Mouse (Mus musculus): Measurements from ENCODE around the gene Tmem63b. TPM values are rescaled to one million over a fixed set of nuclear protein-coding genes. Genes with fewer than 3 reads are reported as not detected.

Gene Tmem63b
- total RNA-seq, 1 experiment, result 89.1 TPM

DNA sequence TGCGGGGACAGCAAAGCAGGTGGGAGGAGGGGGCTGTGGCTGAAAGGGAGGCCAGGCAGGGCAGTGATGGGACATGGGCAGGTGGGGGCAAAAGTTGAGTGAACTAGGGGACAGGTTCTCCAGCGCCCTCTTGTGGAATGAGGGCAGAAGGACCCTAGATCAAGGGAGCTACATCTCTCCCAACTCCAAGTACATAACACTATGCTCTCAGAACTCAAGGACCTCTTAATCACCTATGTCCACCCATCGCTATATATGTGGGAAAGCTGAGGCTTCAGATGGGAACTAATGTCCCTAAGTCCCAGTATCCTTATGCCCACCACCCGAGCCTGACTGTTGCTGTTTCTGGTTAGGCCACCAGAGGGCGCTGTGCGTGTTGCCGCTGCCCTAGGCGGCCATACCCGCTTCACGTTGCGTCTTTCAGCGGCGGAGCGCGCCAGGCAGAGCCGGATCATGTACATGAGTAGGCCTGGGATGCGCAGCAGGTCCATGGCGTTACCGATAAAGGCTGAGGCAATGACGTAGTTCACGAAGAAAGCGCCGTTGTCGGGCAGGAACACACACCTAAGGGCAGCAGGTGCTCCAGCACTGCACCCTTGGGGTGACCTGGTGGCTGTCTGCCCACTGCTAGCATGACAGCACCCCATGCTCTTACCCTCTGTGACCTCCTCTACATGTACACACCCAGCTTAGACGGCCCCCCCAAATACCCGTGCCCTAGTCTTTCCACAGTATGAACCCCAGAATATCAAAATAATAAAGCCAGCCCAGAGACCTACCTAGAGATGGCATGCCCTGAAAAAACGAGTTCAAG, 23.4 kb downstream of the Tmem63b start:
- peaks cover 38% of the 10 kb centered on the region for H3K36me3 ChIP-seq (ENCODE audit: control insufficient read depth, insufficient read depth, low read length, poor library complexity, severe bottlenecking)
- in situ Hi-C loops (cut with MboI; ENCODE audit: low sequenced_read_pairs in 2 of 2, unreplicated experiment in 2 of 2), result no loop called here
- no peaks in the 10 kb centered on the region for H3K9me3 ChIP-seq (ENCODE audit: control insufficient read depth, insufficient read depth, low read depth, low read length)
- no peak overlapping the region for H3K27ac ChIP-seq (ENCODE audit: insufficient read depth, low read depth, low read length, poor library complexity, severe bottlenecking)
- peak; percentile 70 for DNase-seq (ENCODE audit: low read depth, low spot score)
- peak overlapping the region; percentile 33; the same call in 1 of the 2 replicates for H3K9ac ChIP-seq (ENCODE audit: insufficient read depth, low read depth, low read length, poor library complexity, severe bottlenecking)
- no peak overlapping the region for H3K4me3 ChIP-seq (ENCODE audit: insufficient read depth in 1 of 2, low read depth in 1 of 2, low read length in 2 of 2, poor library complexity in 1 of 2, severe bottlenecking in 1 of 2)
- TF ChIP-seq ZC3H11A (IDR thresholded peaks at IDR 0.05; ENCODE audit: borderline replicate concordance, low read depth, low read length) (0 out of 2 replicates have a peak, but pooled peaks have one; percentile 17), ZNF384 (IDR thresholded peaks at IDR 0.05; ENCODE audit: low read depth, low read length) (no peak), CHD2 (IDR thresholded peaks at IDR 0.05; ENCODE audit: low read depth, low read length) (no peak), HCFC1 (IDR thresholded peaks at IDR 0.05; ENCODE audit: borderline replicate concordance, insufficient read depth, low read length) (no peak), MAFK (IDR thresholded peaks at IDR 0.05; ENCODE audit: insufficient read depth, low read depth, low read length) (no peak)
- H3K4me1 ChIP-seq (ENCODE audit: control insufficient read depth in 2 of 2, insufficient read depth in 2 of 2, low read length in 2 of 2, poor library complexity in 1 of 2), result peaks cover 0 to 26% of the 10 kb centered on the region in 2 experiments; a peak in 2 of 4 replicates

DNA sequence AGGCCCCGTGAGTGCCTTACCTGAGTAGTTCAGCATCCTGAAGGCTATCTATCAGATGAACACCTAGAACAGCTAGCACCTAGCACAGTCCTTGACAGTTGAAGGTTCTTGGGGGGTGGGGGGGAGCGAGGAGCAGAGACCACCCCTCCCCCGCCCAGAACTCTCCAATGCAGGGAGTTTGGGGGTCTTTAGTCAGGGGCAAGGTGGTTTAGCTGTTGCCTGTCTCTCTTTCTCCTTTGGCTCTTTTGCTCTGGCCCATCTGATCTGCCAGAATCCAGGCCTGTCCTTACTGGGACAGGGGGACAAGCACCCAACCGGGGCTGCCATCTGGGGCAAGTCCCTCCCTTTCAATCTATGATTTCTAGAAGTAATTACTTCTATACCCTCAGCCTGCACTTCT, 27.5 kb downstream of the Tmem63b start, which contains the start of gene Capn11:
Gene Capn11 (minus strand): TSS at position 101 of the 400 bp plus-strand sequence.
- TF ChIP-seq ZC3H11A (IDR thresholded peaks at IDR 0.05; ENCODE audit: borderline replicate concordance, low read depth, low read length) (no peak), HCFC1 (IDR thresholded peaks at IDR 0.05; ENCODE audit: borderline replicate concordance, insufficient read depth, low read length) (no peak), MAFK (IDR thresholded peaks at IDR 0.05; ENCODE audit: insufficient read depth, low read depth, low read length) (no peak), CHD2 (IDR thresholded peaks at IDR 0.05; ENCODE audit: low read depth, low read length) (no peak), ZNF384 (IDR thresholded peaks at IDR 0.05; ENCODE audit: low read depth, low read length) (no peak)
- Histone ChIP-seq H3K9me3 (ENCODE audit: control insufficient read depth, insufficient read depth, low read depth, low read length) (no peaks in the 10 kb centered on the region), H3K4me1 (ENCODE audit: control insufficient read depth in 2 of 2, insufficient read depth in 2 of 2, low read length in 2 of 2, poor library complexity in 1 of 2) (peaks cover 0 to 10% of the 10 kb centered on the region in 2 experiments; a peak in 2 of 4 replicates), H3K36me3 (ENCODE audit: control insufficient read depth, insufficient read depth, low read length, poor library complexity, severe bottlenecking) (peaks cover 15% of the 10 kb centered on the region; the same call in 1 of the 2 replicates), H3K27ac (ENCODE audit: insufficient read depth, low read depth, low read length, poor library complexity, severe bottlenecking) (no peak within 1 kb of the TSS), H3K4me3 (ENCODE audit: insufficient read depth in 1 of 2, low read depth in 1 of 2, low read length in 2 of 2, poor library complexity in 1 of 2, severe bottlenecking in 1 of 2) (no peak within 1 kb of the TSS), H3K9ac (ENCODE audit: insufficient read depth, low read depth, low read length, poor library complexity, severe bottlenecking) (no peak within 1 kb of the TSS)
- DNase-seq (ENCODE audit: low read depth, low spot score), result no peak
- in situ Hi-C loops (cut with MboI; ENCODE audit: low sequenced_read_pairs in 2 of 2, unreplicated experiment in 2 of 2), result no loop called here

DNA sequence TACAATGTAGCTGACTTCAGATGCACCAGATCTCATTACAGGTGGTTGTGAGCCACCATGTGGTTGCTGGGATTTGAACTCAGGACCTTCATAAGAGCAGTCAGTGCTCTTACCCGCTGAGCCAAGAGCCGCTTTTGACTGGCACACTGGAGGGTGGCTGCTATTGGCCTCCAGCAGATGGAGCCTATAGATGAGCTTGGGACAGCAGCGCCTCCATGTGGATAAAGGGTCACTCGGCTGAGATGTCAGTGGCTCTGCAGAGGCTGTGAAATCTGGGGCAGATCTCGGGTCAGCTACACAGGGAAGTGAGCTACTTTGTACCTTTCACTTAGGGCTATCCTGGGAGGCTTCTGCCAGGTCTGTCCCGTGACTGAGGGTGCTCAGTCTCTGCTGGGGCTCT, 30.9 kb downstream of the Tmem63b start:
- peaks cover 2% of the 10 kb centered on the region; the same call in 1 of the 2 replicates for H3K36me3 ChIP-seq (ENCODE audit: control insufficient read depth, insufficient read depth, low read length, poor library complexity, severe bottlenecking)
- H3K9me3 ChIP-seq (ENCODE audit: control insufficient read depth, insufficient read depth, low read depth, low read length), result no peaks in the 10 kb centered on the region
- H3K27ac ChIP-seq (ENCODE audit: insufficient read depth, low read depth, low read length, poor library complexity, severe bottlenecking), result no peak overlapping the region
- peak; percentile 56 for DNase-seq (ENCODE audit: low read depth, low spot score)
- in situ Hi-C loops (cut with MboI; ENCODE audit: low sequenced_read_pairs in 2 of 2, unreplicated experiment in 2 of 2), result no loop called here
- no peak for TF ChIP-seq MAFK (IDR thresholded peaks at IDR 0.05; ENCODE audit: insufficient read depth, low read depth, low read length)
- no peak for TF ChIP-seq HCFC1 (IDR thresholded peaks at IDR 0.05; ENCODE audit: borderline replicate concordance, insufficient read depth, low read length)
- TF ChIP-seq ZNF384 (IDR thresholded peaks at IDR 0.05; ENCODE audit: low read depth, low read length), result no peak
- no peak for TF ChIP-seq CHD2 (IDR thresholded peaks at IDR 0.05; ENCODE audit: low read depth, low read length)
- TF ChIP-seq ZC3H11A (IDR thresholded peaks at IDR 0.05; ENCODE audit: borderline replicate concordance, low read depth, low read length), result no peak
- H3K4me1 ChIP-seq (ENCODE audit: control insufficient read depth in 2 of 2, insufficient read depth in 2 of 2, low read length in 2 of 2, poor library complexity in 1 of 2), result peaks cover 0 to 3% of the 10 kb centered on the region in 2 experiments; a peak in 2 of 4 replicates
- H3K4me3 ChIP-seq (ENCODE audit: insufficient read depth in 1 of 2, low read depth in 1 of 2, low read length in 2 of 2, poor library complexity in 1 of 2, severe bottlenecking in 1 of 2), result no peak overlapping the region
- H3K9ac ChIP-seq (ENCODE audit: insufficient read depth, low read depth, low read length, poor library complexity, severe bottlenecking), result no peak overlapping the region

DNA sequence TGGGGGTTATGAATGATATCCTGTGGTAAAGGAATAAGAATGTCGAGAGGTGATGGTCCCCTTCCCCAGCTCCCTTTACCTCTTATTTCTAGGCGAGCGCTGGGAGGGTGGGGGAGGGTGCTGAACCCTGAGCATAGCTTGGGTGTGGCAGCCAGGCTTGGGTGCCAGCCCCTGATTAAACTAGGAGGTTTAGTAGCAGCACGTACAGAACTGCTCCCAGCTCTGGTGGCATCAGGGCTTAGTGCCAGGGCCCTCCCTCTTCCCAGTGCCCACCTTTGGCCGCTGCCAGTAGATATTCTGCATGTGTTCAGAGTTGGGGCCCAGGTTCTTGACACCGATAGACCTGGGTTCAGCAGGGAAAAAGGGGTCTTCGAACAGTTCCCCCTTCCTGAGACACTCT, 33.5 kb downstream of the Tmem63b start:
- TF ChIP-seq MAFK (IDR thresholded peaks at IDR 0.05; ENCODE audit: insufficient read depth, low read depth, low read length) (no peak), ZNF384 (IDR thresholded peaks at IDR 0.05; ENCODE audit: low read depth, low read length) (no peak), ZC3H11A (IDR thresholded peaks at IDR 0.05; ENCODE audit: borderline replicate concordance, low read depth, low read length) (no peak), HCFC1 (IDR thresholded peaks at IDR 0.05; ENCODE audit: borderline replicate concordance, insufficient read depth, low read length) (no peak), CHD2 (IDR thresholded peaks at IDR 0.05; ENCODE audit: low read depth, low read length) (no peak)
- in situ Hi-C loops (cut with MboI; ENCODE audit: low sequenced_read_pairs in 2 of 2, unreplicated experiment in 2 of 2), result no loop called here
- no peak overlapping the region for H3K27ac ChIP-seq (ENCODE audit: insufficient read depth, low read depth, low read length, poor library complexity, severe bottlenecking)
- no peaks in the 10 kb centered on the region for H3K9me3 ChIP-seq (ENCODE audit: control insufficient read depth, insufficient read depth, low read depth, low read length)
- no peaks in the 10 kb centered on the region for H3K36me3 ChIP-seq (ENCODE audit: control insufficient read depth, insufficient read depth, low read length, poor library complexity, severe bottlenecking)
- no peak for DNase-seq (ENCODE audit: low read depth, low spot score)
- no peak overlapping the region for H3K9ac ChIP-seq (ENCODE audit: insufficient read depth, low read depth, low read length, poor library complexity, severe bottlenecking)
- H3K4me1 ChIP-seq (ENCODE audit: control insufficient read depth in 2 of 2, insufficient read depth in 2 of 2, low read length in 2 of 2, poor library complexity in 1 of 2), result no peaks in the 10 kb centered on the region; a peak in 1 of 4 replicates
- no peak overlapping the region for H3K4me3 ChIP-seq (ENCODE audit: insufficient read depth in 1 of 2, low read depth in 1 of 2, low read length in 2 of 2, poor library complexity in 1 of 2, severe bottlenecking in 1 of 2)

All from ES-E14 (cell line).